Mouse (Mus musculus) urinary bladder, postnatal 14 days (tissue): ENCODE measurements around the gene Mthfd2l.

Experiments used
- DNase-seq: peaks from one replicate; pipeline ENCODE4 v3.0.0; 2021; ENCODE audit warnings: low spot score

Mthfd2l gene

GRCm38 (mm10) chr5:90930971-90931851 lies at the start of gene Mthfd2l:
TSS of gene Mthfd2l (plus strand) at chr5:90931117.
- peak; percentile 85 for DNase-seq

GRCm38 (mm10) chr5:90881682-90882081 lies 49.2 kb upstream of the Mthfd2l start:
- no peak for DNase-seq

GRCm38 (mm10) chr5:90882146-90882545 lies 48.8 kb upstream of the Mthfd2l start:
- peak; percentile 6 for DNase-seq

GRCm38 (mm10) chr5:90884628-90885242 lies 46.2 kb upstream of the Mthfd2l start:
- DNase-seq = no peak

- DNase-seq = no peak
These were observed 42.3 kb upstream of the Mthfd2l start for GRCm38 (mm10) chr5:90888661-90889060.

GRCm38 (mm10) chr5:90890519-90891463 lies 40.1 kb upstream of the Mthfd2l start, which contains the start of gene Cxcl1:
TSS of gene Cxcl1 (plus strand) at chr5:90891241.
- peak; percentile 32 for DNase-seq

- DNase-seq = no peak
These were observed 39.5 kb upstream of the Mthfd2l start for GRCm38 (mm10) chr5:90891464-90891813.

- DNase-seq = no peak
These were observed 36.7 kb upstream of the Mthfd2l start for GRCm38 (mm10) chr5:90894231-90894630.

- no peak for DNase-seq
These were observed 33.5 kb upstream of the Mthfd2l start for GRCm38 (mm10) chr5:90897429-90897828.

- DNase-seq = no peak
These were observed 31.6 kb upstream of the Mthfd2l start for GRCm38 (mm10) chr5:90899308-90899707.

GRCm38 (mm10) chr5:90900147-90900546 lies 30.8 kb upstream of the Mthfd2l start:
- peak; percentile 71 for DNase-seq

GRCm38 (mm10) chr5:90900688-90901087 lies 30.2 kb upstream of the Mthfd2l start:
- no peak for DNase-seq

- peak; percentile 11 for DNase-seq
These were observed 28.3 kb upstream of the Mthfd2l start for GRCm38 (mm10) chr5:90902380-90903260.

- DNase-seq = no peak
These were observed 27.4 kb upstream of the Mthfd2l start, which contains the start of gene Cxcl2 for GRCm38 (mm10) chr5:90903339-90904020. TSS of gene Cxcl2 (plus strand) at chr5:90903871.

- peak; percentile 68 for DNase-seq
These were observed 21.9 kb upstream of the Mthfd2l start for GRCm38 (mm10) chr5:90908983-90909382.

GRCm38 (mm10) chr5:90919495-90919894 lies 11.4 kb upstream of the Mthfd2l start:
- no peak for DNase-seq

GRCm38 (mm10) chr5:90922958-90923357 lies 8.0 kb upstream of the Mthfd2l start:
- peak; percentile 67 for DNase-seq

GRCm38 (mm10) chr5:90930546-90930945 lies 371 bp upstream of the Mthfd2l start:
- DNase-seq = no peak

GRCm38 (mm10) chr5:90931911-90932310 lies 994 bp downstream of the Mthfd2l start:
- no peak for DNase-seq

GRCm38 (mm10) chr5:90936706-90937105 lies 5.8 kb downstream of the Mthfd2l start:
- no peak for DNase-seq
